Comparison of ENCODE assay signal across 27 mouse cellular contexts in genomic region chr15:28071601-28072000, GRCm38 (mm10). TPM values are rescaled to one million over a fixed set of nuclear protein-coding genes. Genes with fewer than 3 reads are reported as not detected.
A peak's percentile ranks its signal among the peaks of the same experiment; 100 is the strongest.
DNase-seq lines count a peak whose midpoint lies in the region; ATAC-seq and TF ChIP-seq lines count a peak whose summit lies in the region.
"Had no signal": no experiment of that assay in that cellular context is flagged by ENCODE, and none has a peak within 500 bp of the region (broad histone marks: within the 10 kb centered on the region; RNA-seq: fewer than 3 reads in every experiment).

No protein-coding gene starts in this region.

- H3K4me1 ChIP-seq in heart, embryonic 14.5 days (ENCODE audit: control insufficient read depth in 2 of 2, insufficient read depth in 2 of 2, low read length in 2 of 2), result peaks cover 0 to 4% of the 10 kb centered on the region in 2 experiments; a peak in 1 of 4 replicates
- H3K4me1 ChIP-seq in limb, embryonic 14.5 days (ENCODE audit: control insufficient read depth, insufficient read depth, low read length), result peaks cover 3% of the 10 kb centered on the region; the same call in 1 of the 2 replicates
- no peaks in the 10 kb centered on the region for H3K4me1 ChIP-seq in limb, embryonic 10.5 days

- no peak overlapping the region for H3K4me3 ChIP-seq in heart, embryonic 14.5 days (ENCODE audit: control insufficient read depth in 1 of 2, insufficient read depth in 1 of 2, low read depth in 1 of 2, low read length in 2 of 2)
- no peak overlapping the region for H3K4me3 ChIP-seq in limb, embryonic 14.5 days (replicated peaks; ENCODE audit: low read length)
- H3K4me3 ChIP-seq in limb, embryonic 10.5 days, result no peak overlapping the region
- H3K4me3 ChIP-seq: forebrain, embryonic 13.5 days; hindbrain, embryonic 12.5 days; midbrain, embryonic 13.5 days had no signal

- 42% methylated on average over 7 of the region's 7 CpGs for WGBS in heart, embryonic 14.5 days
- 45% methylated on average over 7 of the region's 7 CpGs for WGBS in limb, embryonic 14.5 days
- 39% methylated on average over 7 of the region's 7 CpGs for WGBS in limb, embryonic 10.5 days

- H3K27ac ChIP-seq in heart, embryonic 14.5 days (replicated peaks in 1 of 2; ENCODE audit: control insufficient read depth in 1 of 2, insufficient read depth in 1 of 2, low read depth in 2 of 2, low read length in 2 of 2), result no peak overlapping the region
- no peak overlapping the region for H3K27ac ChIP-seq in limb, embryonic 14.5 days (replicated peaks; ENCODE audit: low read depth, low read length)
- H3K27ac ChIP-seq in limb, embryonic 10.5 days, result no peak overlapping the region
- H3K27ac ChIP-seq: forebrain, embryonic 13.5 days; hindbrain, embryonic 12.5 days; liver, embryonic 14.5 days; macrophage; midbrain, embryonic 13.5 days; stomach, postnatal 0 days had no signal

- no peak overlapping the region for H3K9ac ChIP-seq in heart, embryonic 14.5 days (ENCODE audit: low read length)
- no peak overlapping the region for H3K9ac ChIP-seq in limb, embryonic 14.5 days (ENCODE audit: low read depth, low read length, severe bottlenecking)
- H3K9ac ChIP-seq: forebrain, embryonic 13.5 days; hindbrain, embryonic 12.5 days; liver, embryonic 14.5 days; midbrain, embryonic 13.5 days had no signal

- TF ChIP-seq POLR2A in limb, embryonic 14.5 days (IDR thresholded peaks at IDR 0.05; ENCODE audit: borderline replicate concordance, extremely low read depth, insufficient read depth, insufficient read length), result no peak

- no peak for ATAC-seq in heart, embryonic 14.5 days (ENCODE audit: insufficient number of reproducible peaks, insufficient read depth, low FRiP score, low read depth)
- no peak for ATAC-seq in limb, embryonic 14.5 days (ENCODE audit: low FRiP score, low read depth)
- ATAC-seq: forebrain, embryonic 13.5 days; intestine, embryonic 16.5 days; midbrain, embryonic 13.5 days had no signal

- H3K9me3 ChIP-seq in heart, embryonic 14.5 days (ENCODE audit: control insufficient read depth, low read length), result no peaks in the 10 kb centered on the region
- H3K9me3 ChIP-seq in limb, embryonic 14.5 days (ENCODE audit: control insufficient read depth, low read length), result no peaks in the 10 kb centered on the region
- H3K9me3 ChIP-seq in limb, embryonic 10.5 days (replicated peaks), result no peaks in the 10 kb centered on the region
- H3K9me3 ChIP-seq: forebrain, embryonic 13.5 days; hindbrain, embryonic 12.5 days; midbrain, embryonic 13.5 days had no signal

- DNase-seq in heart, adult 18-20 months, result no peak
- no peak for DNase-seq in limb, embryonic 14.5 days (ENCODE audit: low spot score)
- DNase-seq in limb, embryonic 10.5 days (ENCODE audit: low spot score), result no peak
- DNase-seq in R1 (ENCODE audit: low read depth, low spot score), result peak; percentile 72
- DNase-seq in spleen, adult 18-20 months, result no peak
- DNase-seq in layer of hippocampus, adult 11-12 months (ENCODE audit: low spot score), result no peak
- DNase-seq: adrenal gland, postnatal 25 days; cerebellum, adult 11-12 months; cerebellum, adult 9-11 months; gastrocnemius, postnatal 10 days; heart, postnatal 14 days; kidney, postnatal 14 days; left cerebral cortex, postnatal 4 days; liver; lung, adult 2 months; lung, postnatal 10 days; thymus, adult 18-20 months; thymus, postnatal 25 days had no signal

- no peaks in the 10 kb centered on the region for H3K27me3 ChIP-seq in heart, embryonic 14.5 days (ENCODE audit: control insufficient read depth, insufficient read depth, low read length)
- H3K27me3 ChIP-seq in limb, embryonic 14.5 days (ENCODE audit: control insufficient read depth, insufficient read depth, low read length), result no peaks in the 10 kb centered on the region
- peaks cover 17% of the 10 kb centered on the region; the same call in 1 of the 2 replicates for H3K27me3 ChIP-seq in limb, embryonic 10.5 days (ENCODE audit: low read depth, poor library complexity, severe bottlenecking)
- H3K27me3 ChIP-seq: forebrain, embryonic 13.5 days; midbrain, embryonic 13.5 days; Patski had no signal

- H3K4me2 ChIP-seq in heart, embryonic 14.5 days (ENCODE audit: low read length), result peak overlapping the region; percentile 54
- H3K4me2 ChIP-seq in limb, embryonic 14.5 days (replicated peaks; ENCODE audit: low read depth, low read length, severe bottlenecking), result 0 out of 2 replicates have a peak overlapping the region, but pooled peaks have one; percentile 23

- H3K36me3 ChIP-seq in heart, embryonic 14.5 days (ENCODE audit: control insufficient read depth, insufficient read depth, low read length), result no peaks in the 10 kb centered on the region
- H3K36me3 ChIP-seq in limb, embryonic 14.5 days (ENCODE audit: control insufficient read depth, insufficient read depth, low read length), result no peaks in the 10 kb centered on the region
- no peaks in the 10 kb centered on the region for H3K36me3 ChIP-seq in limb, embryonic 10.5 days
- H3K36me3 ChIP-seq: hindbrain, embryonic 12.5 days; midbrain, embryonic 13.5 days had no signal

RNA-seq across cellular contexts. Expression of gene Trio, which starts 46.0 kb away (rescaled TPM):
- polyA plus RNA-seq in heart, embryonic 14.5 days (2014; fragmentation: Nextera tagmentation; extraction: Ambion mirVana), result 23.8 and 29.4 TPM in 2 replicates
- 10 to 100 TPM; 40.2 to 41.5 TPM for total RNA-seq in heart, adult 18-20 months (2021)
- polyA plus RNA-seq in limb, embryonic 14.5 days (2012; rRNA removed), result 230 and 262 TPM in 2 replicates
- polyA plus RNA-seq in limb, embryonic 14.5 days (2014; fragmentation: Nextera tagmentation; extraction: Ambion mirVana), result 78.7 and 86.7 TPM in 2 replicates
- 31.4 and 38.4 TPM in 2 replicates for polyA plus RNA-seq in limb, embryonic 10.5 days (2016; fragmentation: Nextera tagmentation; extraction: Ambion mirVana)
